Mouse (Mus musculus) layer of hippocampus, postnatal 36 days (tissue): ENCODE measurements at regions not wholly inside any gene's neighbourhood (a gene's known extent, or its start where the extent isn't known, plus 50 kb on each side); places are given as distances from the start of the nearest gene placed in this dataset.

Source experiments
- DNase-seq, 2 experiments: peaks; one replicate each; pipeline ENCODE4 v3.0.0; 2022

GRCm38 (mm10) chr15:62400984-62401609 lies 1443.9 kb downstream of the Gsdmc2 start:
- DNase-seq, result no peak

DNA sequence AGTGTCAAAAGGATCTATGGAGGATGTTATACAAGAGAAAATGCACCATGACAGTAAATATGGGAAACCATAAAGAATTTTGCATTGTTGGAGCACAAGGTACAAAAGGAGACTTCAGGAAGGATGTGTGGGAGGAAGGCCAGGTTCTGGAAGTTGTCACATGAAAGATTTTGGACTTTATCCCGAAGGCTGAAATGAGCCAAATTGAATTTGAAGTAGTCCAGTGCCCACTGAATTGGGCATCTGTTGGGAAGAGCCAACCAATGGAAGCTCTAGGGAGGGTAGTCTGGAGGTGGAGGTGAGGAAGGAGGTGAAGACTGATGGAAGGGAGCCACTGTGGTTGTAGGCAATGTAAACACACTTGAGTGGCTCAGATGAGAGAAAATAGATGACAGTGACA lies 1445.6 kb downstream of the Gsdmc2 start:
- DNase-seq, result no peak

- DNase-seq, result no peak
Observed at GRCm38 (mm10) chr15:62397009-62397408, 1448.0 kb downstream of the Gsdmc2 start.

DNA sequence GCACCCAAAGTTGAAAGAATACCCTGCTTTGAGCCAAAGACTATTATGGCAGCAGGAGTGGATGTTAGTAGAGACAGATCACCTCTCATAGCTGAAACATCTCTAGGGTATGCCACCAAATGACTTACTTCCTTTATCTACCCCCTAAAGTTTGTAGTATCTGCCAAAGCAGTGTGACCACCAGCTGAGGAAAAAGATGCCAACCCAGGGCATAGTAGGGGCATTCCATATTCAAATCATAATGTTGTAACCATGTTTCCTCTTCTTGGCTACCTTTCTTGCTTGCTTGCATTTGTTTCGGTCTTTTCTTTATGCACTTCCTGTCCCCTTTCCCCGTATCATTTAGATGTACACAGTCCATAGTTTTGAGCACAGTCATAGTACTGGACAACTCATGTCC lies 1449.6 kb downstream of the Gsdmc2 start:
- no peak for DNase-seq

- no peak for DNase-seq
Observed at GRCm38 (mm10) chr15:62393416-62393815, 1451.6 kb downstream of the Gsdmc2 start.

GRCm38 (mm10) chr15:62392839-62393238 lies 1452.1 kb downstream of the Gsdmc2 start:
- DNase-seq, result no peak

DNA sequence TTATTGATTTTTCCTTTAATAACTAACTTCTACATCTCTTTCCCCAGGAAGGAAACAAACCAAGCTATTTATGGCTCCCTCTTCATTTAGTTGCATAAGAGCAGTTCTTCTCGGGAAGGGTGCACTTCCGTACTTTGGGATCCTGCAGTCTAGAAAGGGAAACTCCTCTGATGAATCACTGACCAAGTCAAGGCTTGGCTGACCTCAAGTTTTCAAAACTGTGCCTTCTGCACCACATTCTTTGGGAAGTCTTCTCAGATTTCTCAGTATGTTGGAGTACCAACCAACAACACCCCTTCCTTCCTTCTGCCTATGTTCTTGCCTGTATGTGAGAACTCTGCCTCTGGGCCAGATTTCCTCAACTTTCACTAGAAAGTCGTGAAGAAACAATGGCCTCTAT lies 1452.6 kb downstream of the Gsdmc2 start:
- DNase-seq, result no peak

GRCm38 (mm10) chr15:62389431-62390105 lies 1455.4 kb downstream of the Gsdmc2 start:
- DNase-seq, result no peak

DNA sequence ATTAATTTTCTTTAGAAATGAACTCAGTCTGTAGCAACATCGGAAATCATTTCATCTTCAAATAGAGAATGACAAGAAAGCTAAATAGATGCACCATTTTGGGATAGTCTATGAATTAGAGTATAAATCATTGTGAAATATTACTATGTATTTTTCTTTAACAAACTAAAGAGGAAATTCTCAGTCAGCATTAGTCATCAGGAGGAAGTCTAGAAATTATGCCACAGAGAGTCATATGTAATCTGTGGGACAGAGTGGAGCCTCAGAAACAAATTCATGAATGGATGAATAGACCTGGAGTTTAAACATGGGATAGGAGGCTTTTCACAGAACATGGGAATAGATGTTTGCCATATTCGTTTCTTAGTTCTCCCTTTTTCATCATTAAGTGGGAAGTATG lies 1459.4 kb upstream of the A1bg start:
- no peak for DNase-seq

GRCm38 (mm10) chr15:62374641-62375040 lies 1451.8 kb upstream of the A1bg start:
- no peak for DNase-seq

- DNase-seq, result no peak
Observed at GRCm38 (mm10) chr15:62361171-62361570, 1438.4 kb upstream of the A1bg start.

DNA sequence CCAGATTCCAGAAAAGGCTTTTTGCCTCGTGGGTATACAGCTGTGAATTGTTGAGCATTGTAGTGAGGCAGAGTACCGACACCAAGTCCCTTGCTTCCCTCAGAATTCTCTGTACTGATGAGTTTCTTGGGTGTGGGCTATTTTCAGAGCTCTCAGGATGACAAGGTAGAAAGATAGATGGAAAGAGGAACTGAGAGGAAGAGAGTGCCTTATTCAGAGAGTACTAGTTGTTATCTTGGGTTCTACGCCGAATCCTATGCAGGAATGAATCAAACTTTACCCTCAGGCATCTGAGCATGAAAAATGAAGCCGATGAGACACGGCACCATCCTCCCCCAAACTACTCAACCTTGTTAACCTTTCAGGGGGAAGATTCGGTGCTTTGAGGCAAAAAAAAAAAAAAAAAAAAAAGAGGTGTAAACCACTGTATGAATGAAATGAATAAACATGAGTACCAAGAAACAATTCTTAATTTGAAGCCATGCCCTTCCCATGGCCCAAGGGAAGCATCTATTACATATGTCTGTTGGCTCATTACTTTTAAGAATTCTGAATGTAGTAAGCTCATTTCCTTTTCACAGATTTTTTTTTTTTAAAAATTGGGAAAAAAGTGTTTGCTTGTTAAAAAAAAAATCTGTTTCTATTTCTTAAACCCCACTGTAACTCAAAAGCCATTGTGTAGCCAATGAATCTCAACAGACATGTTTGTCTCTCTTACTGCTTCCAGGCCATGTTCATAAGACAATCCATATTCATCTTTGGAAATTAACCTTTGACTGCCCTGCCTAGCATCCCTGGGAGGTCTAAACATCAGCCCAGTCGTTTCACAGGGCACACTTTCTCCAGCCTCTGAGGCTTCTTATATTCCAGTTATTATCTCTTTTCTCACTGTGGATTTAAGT lies 1435.8 kb upstream of the A1bg start:
- no peak for DNase-seq

DNA sequence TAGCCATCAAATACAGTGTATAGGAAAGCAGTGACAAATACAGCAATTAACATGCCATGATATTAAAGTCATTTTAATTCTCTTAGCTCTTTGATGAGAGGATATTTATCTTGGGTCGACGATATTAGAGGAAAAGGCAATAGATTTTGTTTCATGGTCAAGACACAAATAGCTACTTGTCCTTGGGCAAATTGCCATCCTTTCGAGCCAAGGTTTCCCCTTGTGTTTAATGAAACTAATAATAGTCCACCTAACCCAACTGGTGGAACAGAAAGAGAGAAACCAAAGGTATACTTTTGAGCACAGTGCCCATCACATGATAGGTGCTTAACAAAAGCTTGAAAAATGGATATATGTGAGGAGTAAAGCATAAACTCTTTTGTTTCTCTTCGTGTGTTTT lies 1431.0 kb upstream of the A1bg start:
- no peak for DNase-seq

GRCm38 (mm10) chr15:62350862-62351757 lies 1428.3 kb upstream of the A1bg start:
- no peak for DNase-seq

DNA sequence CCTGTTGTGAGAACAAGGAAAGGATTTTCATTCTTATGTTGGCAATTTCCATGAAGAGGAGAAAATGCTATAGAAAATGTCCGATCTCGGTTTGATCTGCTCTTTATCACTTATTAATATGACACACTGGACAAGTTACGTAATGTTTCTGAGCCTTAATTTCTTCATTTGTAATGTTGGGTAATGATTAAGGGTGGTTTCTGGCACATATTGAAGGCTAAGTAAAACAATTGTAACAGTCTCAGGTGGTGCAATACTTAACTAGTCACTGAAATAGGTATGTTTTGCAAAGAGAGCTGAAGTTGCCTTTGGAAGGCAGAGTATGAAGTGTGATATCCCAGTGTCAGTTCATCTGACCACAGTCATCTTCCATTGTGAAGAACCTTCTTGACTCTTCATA lies 1427.2 kb upstream of the A1bg start:
- DNase-seq, result no peak

- no peak for DNase-seq
Observed at GRCm38 (mm10) chr15:62348956-62349355, 1426.1 kb upstream of the A1bg start.

- no peak for DNase-seq
Observed at GRCm38 (mm10) chr15:62347697-62348096, 1424.9 kb upstream of the A1bg start.

DNA sequence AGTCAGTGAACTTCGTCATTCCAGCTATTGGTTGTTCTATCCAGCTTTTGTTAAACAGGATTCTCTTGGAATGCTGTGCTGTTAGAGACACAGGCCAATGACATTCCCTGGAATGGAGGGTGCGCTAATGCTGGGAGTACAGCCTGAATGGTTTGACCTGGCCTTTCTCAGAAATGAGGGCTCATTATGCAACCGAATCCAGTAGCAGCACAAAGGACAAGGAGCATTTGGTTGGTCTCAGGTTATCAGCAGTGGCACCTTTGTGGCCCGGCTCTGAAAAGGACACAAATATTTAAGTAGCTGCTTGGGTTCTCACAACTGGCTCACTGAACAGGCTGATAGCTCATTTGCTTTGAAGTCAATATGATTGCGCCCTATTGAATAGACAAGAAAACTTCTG lies 1423.1 kb upstream of the A1bg start:
- DNase-seq, result no peak

DNA sequence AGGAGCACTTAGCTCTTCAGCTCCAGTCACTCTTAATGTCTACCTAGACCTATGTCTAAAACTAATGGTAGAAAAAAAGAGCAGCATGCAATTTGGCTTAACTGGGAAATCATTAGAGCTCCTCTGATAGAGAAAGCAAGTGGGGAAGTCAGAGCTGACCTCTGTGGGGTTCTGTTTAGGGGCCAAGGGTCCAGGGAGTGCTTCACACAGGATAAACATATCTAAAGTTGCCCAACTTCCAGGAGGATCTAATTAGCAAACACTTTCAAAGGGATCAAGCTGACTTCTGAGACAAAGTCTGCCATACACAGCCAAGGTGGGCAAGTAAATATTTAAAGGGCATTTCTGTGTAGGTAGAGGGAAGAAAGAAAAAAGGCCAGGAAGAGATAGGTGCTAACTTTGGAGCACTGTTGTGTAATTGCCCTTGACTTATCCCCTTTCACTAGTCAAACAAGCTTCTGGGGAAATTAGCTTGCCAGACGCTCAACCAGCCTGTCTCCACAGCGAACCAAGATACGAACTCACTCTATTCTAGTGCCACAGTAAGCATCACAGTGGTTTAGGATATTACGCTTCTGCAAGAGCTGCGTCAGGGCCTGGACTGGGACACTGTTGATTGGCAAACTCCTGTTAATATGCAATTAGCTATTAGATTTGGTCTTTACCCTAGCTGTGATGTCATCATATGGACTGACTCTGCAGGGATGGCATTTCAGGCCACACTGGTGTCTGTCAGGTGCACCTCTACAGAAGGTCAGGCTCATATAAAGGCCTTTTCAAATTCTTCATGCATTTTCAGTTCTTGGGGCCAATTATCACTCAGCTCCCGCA lies 1413.9 kb upstream of the A1bg start:
- no peak for DNase-seq

- no peak for DNase-seq
Observed at GRCm38 (mm10) chr15:62334256-62335009, 1411.6 kb upstream of the A1bg start.

GRCm38 (mm10) chr15:62332129-62332528 lies 1409.3 kb upstream of the A1bg start:
- DNase-seq, result no peak
